Mouse (Mus musculus): ENCODE results near the gene Sympk. TPM values are rescaled to one million over a fixed set of nuclear protein-coding genes. Genes with fewer than 3 reads are reported as not detected.

Sympk gene
- total RNA-seq, 2 experiments from 2014 or later = 61.8 to 65.7 TPM

DNA sequence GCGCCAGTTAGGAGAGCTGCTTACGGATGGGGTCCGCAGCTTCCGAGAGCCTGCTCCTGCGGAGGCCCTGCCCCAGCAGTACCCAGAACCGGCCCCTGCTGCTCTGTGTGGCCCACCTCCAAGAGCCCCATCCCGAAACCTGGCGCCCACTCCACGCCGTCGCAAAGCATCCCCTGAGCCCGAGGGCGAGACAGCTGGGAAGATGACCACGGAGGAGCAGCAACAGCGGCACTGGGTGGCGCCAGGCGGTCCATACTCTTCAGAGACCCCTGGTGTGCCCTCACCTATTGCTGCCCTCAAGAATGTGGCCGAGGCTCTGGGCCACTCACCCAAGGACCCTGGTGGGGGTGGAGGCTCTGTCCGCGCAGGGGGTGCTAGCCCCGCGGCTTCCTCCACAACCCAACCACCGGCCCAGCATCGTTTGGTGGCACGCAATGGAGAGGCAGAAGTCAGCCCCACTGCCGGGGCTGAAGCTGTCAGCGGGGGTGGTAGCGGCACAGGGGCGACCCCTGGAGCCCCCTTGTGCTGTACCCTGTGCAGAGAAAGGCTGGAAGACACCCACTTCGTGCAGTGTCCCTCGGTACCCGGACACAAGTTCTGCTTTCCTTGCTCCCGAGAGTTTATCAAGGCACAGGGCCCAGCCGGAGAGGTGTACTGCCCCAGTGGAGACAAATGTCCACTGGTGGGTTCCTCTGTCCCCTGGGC lies 18.6 kb upstream of the Sympk start:
- intact Hi-C loops (cut with DNase I) = loop anchor here (5.0 kb wide), 1 partner anchor 113 kb away; no protein-coding TSS in a partner anchor

GRCm38 (mm10) chr7:19006476-19006875 lies 17.7 kb upstream of the Sympk start:
- intact Hi-C loops (cut with DNase I) = loop anchor here (5.0 kb wide), 1 partner anchor 114 kb away; no protein-coding TSS in a partner anchor
- DNase-seq = peak; percentile 69 to 75

More for the DNA sequence above, 18.6 kb upstream of the Sympk start:
- DNase-seq = peak in 1 of 2 experiments; percentile 13

DNA sequence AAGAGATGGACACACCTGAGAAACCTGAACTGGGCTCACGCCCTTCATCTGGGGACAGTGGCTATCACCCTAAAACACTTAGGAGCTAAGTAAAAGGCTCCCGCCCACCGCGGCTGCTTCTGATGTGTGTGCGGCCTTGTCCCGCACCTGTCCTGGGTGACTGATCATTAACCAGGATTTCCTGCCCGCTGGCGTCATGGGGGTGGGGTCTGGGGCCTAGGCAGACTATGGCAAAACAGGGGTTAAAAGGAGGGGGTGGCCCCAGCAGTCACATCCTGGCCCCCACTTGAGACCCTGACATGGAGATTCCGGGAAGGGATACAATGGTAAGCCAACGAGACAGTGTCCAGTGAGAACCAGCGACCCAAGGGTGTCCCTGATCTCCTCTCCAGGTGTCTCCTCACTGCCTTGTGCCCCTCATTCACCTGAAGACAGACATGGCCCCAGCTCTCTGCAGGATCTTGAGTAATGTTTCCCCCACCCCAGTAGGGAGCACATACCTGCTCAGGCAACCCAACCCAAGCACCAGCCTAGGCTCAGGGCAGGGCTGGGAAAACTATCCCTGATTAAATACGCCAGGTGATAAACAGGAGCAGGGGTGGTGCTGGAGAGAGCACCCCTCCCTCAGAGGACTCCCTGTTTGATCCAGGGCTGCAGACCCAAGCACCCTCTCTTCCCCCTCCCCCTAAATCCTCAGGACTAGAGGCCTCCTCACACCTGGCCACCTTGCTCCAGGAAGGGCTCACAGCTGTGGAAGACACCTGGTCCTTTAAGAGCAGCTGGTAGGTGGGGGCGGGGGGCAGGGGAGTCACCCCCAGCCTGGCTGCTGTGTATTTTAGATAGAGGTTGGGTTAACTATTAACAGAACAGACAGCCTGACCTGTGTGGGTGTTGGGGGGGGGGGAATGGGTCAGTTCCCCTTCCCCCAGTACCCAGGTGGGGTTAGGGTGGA lies 16.9 kb upstream of the Sympk start:
- intact Hi-C loops (cut with DNase I) = loop anchor here (5.0 kb wide), 1 partner anchor 115 kb away; no protein-coding TSS in a partner anchor
- no peak for DNase-seq

DNA sequence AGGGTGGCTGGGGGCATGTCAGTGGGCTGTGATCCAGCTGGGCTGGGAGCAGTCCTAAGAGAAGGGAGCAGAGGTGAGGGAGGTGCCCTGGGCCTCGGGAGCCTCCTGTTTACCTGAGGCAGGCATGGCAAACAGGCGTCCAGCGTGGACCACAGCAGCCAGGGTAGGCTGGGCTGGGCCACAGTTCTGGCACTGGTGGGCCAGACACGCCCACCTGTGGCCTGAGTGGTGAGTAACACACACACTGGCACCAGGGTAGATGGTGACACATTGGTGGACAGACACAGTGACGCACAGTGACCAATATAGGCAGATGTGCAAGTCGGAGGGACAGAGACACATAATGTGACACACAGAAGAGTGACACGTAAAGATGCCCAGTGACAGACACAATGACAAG lies 13.6 kb upstream of the Sympk start:
- no peak for DNase-seq
- intact Hi-C loops (cut with DNase I) = no loop called here

GRCm38 (mm10) chr7:19012025-19012621 lies 12.1 kb upstream of the Sympk start:
- DNase-seq = peak; percentile 14 to 37

DNA sequence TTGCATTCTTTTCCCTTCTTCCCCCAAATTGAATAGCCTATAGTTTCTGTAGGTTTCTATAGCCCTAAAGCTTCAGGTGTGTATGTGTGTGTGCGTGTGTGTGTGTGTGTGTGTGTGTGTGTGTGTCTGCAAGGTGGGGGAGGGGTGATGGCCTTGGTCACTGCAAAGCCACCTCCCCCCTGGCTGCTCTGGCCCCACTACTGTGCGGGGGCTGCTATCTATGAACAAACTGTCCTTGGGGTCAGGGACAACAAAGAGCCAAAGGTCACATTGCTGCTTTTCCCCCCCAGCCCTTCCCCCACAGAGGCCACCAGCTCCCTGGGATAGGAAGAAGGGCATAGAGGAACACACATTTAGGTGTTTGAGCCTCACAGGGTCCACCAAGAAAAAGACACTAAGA lies 11.3 kb upstream of the Sympk start:
- no peak for DNase-seq
- intact Hi-C loops (cut with DNase I) = no loop called here

More at GRCm38 (mm10) chr7:19012025-19012621, 12.1 kb upstream of the Sympk start:
- intact Hi-C loops (cut with DNase I) = no loop called here

DNA sequence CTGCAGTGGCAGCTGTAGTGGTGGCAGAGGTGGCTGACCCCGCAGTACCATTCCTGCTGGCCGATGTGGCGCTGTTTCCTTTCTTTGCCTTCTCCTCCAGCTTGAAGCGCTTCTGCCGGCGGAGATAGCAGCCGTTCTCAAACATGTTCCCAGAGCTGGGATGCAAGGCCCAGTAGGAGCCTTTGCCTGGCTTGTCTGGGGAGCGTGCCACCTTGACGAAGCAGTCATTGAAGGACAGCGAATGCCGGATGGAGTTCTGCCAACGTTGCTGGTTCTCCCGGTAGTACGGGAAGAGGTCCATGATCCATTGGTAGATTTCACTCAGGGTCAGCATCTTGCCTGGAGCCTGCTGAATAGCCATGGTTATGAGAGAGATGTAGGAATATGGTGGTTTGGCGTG lies 9.7 kb upstream of the Sympk start:
- no peak for DNase-seq
- intact Hi-C loops (cut with DNase I) = no loop called here

GRCm38 (mm10) chr7:19016042-19016441 lies 8.1 kb upstream of the Sympk start:
- no peak for DNase-seq
- intact Hi-C loops (cut with DNase I) = no loop called here

- intact Hi-C loops (cut with DNase I) = no loop called here
- no peak for DNase-seq
Observed at GRCm38 (mm10) chr7:19017909-19018308, 6.3 kb upstream of the Sympk start.

DNA sequence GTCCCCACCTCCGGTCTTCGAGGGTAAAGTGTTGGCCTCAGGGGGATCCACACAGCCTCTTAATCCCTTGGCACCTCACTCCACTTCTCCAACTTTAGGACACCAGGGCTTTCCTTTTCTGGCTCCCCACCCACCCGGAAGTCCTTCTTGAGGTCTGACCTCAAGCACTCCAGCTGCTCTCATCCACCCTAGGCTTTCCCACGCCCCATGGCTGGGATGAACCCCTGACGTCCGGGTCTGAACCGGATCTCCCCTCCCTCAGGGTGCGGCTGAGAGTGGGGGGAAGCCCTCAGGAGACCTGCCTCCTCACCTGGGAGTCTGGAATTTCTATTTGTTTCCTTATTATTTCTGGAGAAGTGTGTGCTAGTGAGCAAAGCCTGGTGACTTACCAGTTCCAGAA lies 3.1 kb upstream of the Sympk start:
- intact Hi-C loops (cut with DNase I) = no loop called here
- DNase-seq = no peak

GRCm38 (mm10) chr7:19022189-19022958 lies 1.8 kb upstream of the Sympk start:
- intact Hi-C loops (cut with DNase I) = loop anchor here (2.0 kb wide), 1 partner anchor 14 kb away; no protein-coding TSS in a partner anchor
- no peak for DNase-seq

DNA sequence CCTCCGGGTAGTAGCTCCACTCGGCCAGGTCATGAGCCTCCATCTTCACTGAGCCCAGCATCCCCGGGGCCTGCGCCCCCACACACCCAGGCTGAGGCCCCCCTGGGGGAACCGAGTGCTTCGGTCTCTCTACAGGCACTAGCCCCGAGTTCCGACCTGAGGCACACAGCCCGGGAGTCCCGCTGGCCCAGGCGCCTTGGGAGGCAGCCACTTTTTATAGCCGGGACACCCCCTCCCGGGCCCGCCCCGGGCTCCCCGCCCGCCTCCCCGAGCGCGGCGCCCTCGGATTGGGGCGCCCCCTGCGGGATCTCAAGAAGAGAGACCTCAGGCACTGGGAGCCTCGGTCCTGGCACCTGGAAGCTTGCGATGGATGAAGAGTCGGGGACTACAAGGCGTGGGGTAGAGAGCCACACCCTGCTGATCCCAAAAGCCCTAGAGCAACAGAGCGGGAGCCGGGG lies 791 bp upstream of the Sympk start, which contains the start of gene Foxa3:
Gene Foxa3, minus strand, starts transcription at position 182 of the 458 bp plus-strand sequence.
- DNase-seq = peak; percentile 50 to 54
- intact Hi-C loops (cut with DNase I) = loop anchor here (2.0 kb wide), 1 partner anchor 15 kb away; no protein-coding TSS in a partner anchor

GRCm38 (mm10) chr7:19024581-19025255 lies 541 bp downstream of the Sympk start:
- intact Hi-C loops (cut with DNase I) = no loop called here
- no peak for DNase-seq

DNA sequence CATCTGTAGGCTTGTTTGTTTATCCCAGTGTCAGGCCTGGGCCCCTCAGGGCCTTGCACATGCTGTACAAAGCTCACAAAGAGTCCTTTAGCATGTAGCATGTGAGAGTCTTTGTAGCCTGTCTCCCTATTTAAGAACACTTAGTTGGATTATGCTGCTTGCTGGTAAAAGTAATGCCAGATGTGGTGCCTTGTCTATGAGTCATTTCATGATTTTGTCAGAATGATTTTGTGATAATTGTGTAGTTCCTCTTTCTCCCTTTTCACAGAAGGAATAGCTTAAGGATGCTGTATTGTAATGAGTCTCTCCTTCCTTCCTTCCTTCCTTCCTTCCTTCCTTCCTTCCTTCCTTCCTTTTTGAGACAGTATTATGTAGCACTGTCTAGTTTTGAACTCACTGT lies 3.9 kb downstream of the Sympk start:
- DNase-seq = no peak
- intact Hi-C loops (cut with DNase I) = no loop called here

- intact Hi-C loops (cut with DNase I) = no loop called here
- DNase-seq = no peak
Observed at GRCm38 (mm10) chr7:19029084-19029653, 5.0 kb downstream of the Sympk start.

GRCm38 (mm10) chr7:19031641-19032040 lies 7.5 kb downstream of the Sympk start:
- intact Hi-C loops (cut with DNase I) = no loop called here

DNA sequence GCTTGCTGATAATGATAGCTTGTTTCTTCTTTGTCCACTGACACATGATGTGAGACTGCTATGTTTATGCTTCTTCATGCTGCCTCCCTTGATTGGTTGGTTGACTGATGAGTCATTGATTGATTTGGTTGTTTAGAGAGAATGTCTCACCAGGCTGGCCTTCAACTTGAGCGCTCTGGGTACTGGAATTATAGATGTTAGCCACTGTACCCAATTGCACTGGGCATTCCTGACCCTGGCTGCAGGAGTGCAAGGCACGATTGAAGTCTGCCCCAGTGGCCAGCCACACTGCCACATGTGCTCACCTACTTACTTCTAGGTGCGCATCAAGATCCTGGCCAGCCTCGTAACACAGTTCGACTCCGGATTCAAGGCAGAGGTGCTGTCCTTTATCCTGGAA lies 20.4 kb downstream of the Sympk start:
- intact Hi-C loops (cut with DNase I) = loop anchor here (1.0 kb wide), 1 partner anchor 14 kb away; no protein-coding TSS in a partner anchor

More at GRCm38 (mm10) chr7:19031641-19032040, 7.5 kb downstream of the Sympk start:
- DNase-seq = no peak

DNA sequence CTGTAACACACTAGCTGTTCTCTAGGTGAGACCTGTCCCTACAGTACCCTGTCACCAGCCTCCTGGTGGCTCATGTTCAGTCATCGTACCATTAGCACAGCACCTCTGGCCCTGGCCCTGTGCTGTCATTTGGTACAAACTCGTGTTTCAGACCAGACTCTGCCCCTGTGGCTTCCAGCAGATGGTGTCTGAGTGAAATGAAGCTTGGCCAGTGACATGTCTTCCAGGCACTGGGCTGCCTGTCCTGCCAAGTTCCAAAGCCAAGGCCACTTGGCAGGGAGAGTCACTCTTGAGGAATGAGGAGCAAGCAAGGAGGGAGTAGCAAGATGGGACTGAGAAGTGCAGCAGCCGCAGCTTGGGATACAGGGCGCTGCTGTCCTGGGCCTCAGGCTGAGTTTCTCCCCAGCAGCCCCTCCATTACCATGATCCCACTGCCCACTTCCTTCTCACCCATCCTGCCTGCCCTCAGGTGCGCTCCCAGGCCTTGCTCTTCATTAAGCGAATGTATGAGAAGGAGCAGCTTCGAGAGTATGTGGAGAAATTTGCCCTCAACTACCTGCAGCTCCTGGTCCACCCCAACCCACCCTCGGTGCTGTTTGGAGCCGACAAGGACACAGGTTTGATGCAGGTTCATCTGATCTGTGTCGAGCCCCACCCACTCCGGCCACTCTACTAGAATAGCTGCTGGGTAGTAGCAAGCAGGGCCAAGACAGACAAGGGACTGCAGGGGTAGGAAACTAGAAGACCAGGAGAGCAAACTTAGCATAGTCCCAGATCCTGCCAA lies 22.3 kb downstream of the Sympk start:
- intact Hi-C loops (cut with DNase I) = no loop called here
- peak; percentile 47 to 54 for DNase-seq

More for the DNA sequence above, 20.4 kb downstream of the Sympk start:
- no peak for DNase-seq
